Comparison of ENCODE assay signal across 21 mouse cellular contexts in the genomic region with DNA sequence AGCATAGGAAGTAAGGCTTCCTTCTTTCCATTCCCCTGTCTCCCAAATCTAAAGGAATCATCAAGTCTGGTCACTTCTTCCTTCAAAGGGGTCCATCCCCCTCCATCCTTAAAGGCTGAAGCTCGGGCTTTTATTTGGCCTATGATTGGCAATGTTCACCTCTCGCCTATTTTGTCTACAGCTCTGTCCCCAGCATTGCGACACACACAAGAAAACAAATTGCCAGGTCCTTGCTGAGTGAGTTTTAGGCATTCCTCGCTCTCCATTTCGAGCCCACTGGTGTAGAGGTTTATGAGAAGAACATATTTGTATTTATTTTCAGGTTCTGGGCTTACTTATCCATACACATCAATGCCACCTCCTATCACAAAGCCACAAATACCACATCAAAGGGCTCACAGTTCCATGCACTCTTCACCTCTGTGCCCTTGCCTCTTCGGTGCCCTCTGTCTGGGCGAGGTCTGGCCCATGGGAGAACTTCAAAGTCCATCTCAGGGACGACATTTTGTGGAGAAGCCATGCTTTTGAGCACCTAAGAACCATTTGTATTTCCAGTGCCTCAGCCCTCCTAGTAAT. TPM values are rescaled to one million over a fixed set of nuclear protein-coding genes. Genes with fewer than 3 reads are reported as not detected.
DNase-seq lines count a peak whose midpoint lies in the region; ATAC-seq and TF ChIP-seq lines count a peak whose summit lies in the region.
"Had no signal": no experiment of that assay in that cellular context is flagged by ENCODE, and none has a peak within 500 bp of the region (broad histone marks: within the 10 kb centered on the region; RNA-seq: fewer than 3 reads in every experiment).

No protein-coding gene starts in this region.

- peaks cover 74% of the 10 kb centered on the region for H3K4me1 ChIP-seq in megakaryocyte, embryonic 14.5 days
- peaks cover 15% of the 10 kb centered on the region; the same call in 1 of the 2 replicates for H3K4me1 ChIP-seq in small intestine, adult 2 months (ENCODE audit: control insufficient read depth, insufficient read depth, insufficient read length, low read length)

- WGBS in small intestine, adult 2 months, result 74% methylated on average over 8 of the region's 8 CpGs

- TF ChIP-seq POLR2A in small intestine, adult 2 months (IDR thresholded peaks at IDR 0.05; ENCODE audit: low read depth, low read length), result no peak

- H3K27ac ChIP-seq in small intestine, adult 2 months (ENCODE audit: insufficient read depth, low read depth, low read length), result no peak overlapping the region
- H3K27ac ChIP-seq: embryonic facial prominence, embryonic 15.5 days; heart, adult 2 months; limb, embryonic 15.5 days; midbrain, embryonic 15.5 days had no signal

- DNase-seq in heart, adult 11 months, result peak; percentile 82
- DNase-seq in heart, postnatal 14 days, result no peak
- DNase-seq in frontal cortex, adult 2 months (ENCODE audit: extremely low spot score in 1 of 2, low spot score in 1 of 2), result no peak
- DNase-seq: adrenal gland, adult 8-10 months; cerebellum, adult 18-20 months; cerebellum, postnatal 25 days; gastrocnemius, postnatal 10 days; heart, adult 2 months; heart, postnatal 4 days; kidney, adult 8-10 months; kidney, postnatal 25 days; retina, postnatal 1 day; thymus, postnatal 25 days had no signal

- intact Hi-C loops in heart, postnatal 14 days (cut with DNase I), result no loop called here

- no peaks in the 10 kb centered on the region for H3K9me3 ChIP-seq in megakaryocyte, embryonic 14.5 days
- H3K9me3 ChIP-seq: embryonic facial prominence, embryonic 15.5 days; limb, embryonic 15.5 days; midbrain, embryonic 15.5 days had no signal

- H3K36me3 ChIP-seq in megakaryocyte, embryonic 14.5 days (replicated peaks; ENCODE audit: low read length), result peaks cover 52% of the 10 kb centered on the region
- peaks cover 16% of the 10 kb centered on the region for H3K36me3 ChIP-seq in small intestine, adult 2 months (ENCODE audit: control insufficient read depth, insufficient read depth, low read length)
- H3K36me3 ChIP-seq: embryonic facial prominence, embryonic 15.5 days; limb, embryonic 15.5 days; midbrain, embryonic 15.5 days had no signal

- H3K4me3 ChIP-seq in megakaryocyte, embryonic 14.5 days (replicated peaks), result peak overlapping the region; percentile 74
- peak overlapping the region; percentile 17; the same call in 1 of the 2 replicates for H3K4me3 ChIP-seq in small intestine, adult 2 months (ENCODE audit: low read depth, low read length)
- H3K4me3 ChIP-seq: embryonic facial prominence, embryonic 15.5 days; heart, adult 2 months; limb, embryonic 15.5 days; midbrain, embryonic 15.5 days had no signal

- no peaks in the 10 kb centered on the region for H3K27me3 ChIP-seq in megakaryocyte, embryonic 14.5 days (replicated peaks)
- no peaks in the 10 kb centered on the region for H3K27me3 ChIP-seq in small intestine, adult 2 months (ENCODE audit: control insufficient read depth, insufficient read depth, low read length)
- H3K27me3 ChIP-seq: embryonic facial prominence, embryonic 15.5 days; midbrain, embryonic 15.5 days had no signal

- ATAC-seq in megakaryocyte, adult 5-6 weeks (ENCODE audit: poor library complexity, severe bottlenecking), result no peak
- peak; percentile 40 for ATAC-seq in activated CD4-positive, CD25-positive, alpha-beta regulatory T cell, adult 4 months
- ATAC-seq: hindbrain, embryonic 16.5 days; midbrain, embryonic 15.5 days had no signal

- TF ChIP-seq CTCF in small intestine, adult 2 months (IDR thresholded peaks at IDR 0.05; ENCODE audit: extremely low read depth, insufficient read length, insufficient replicate concordance, low read depth, low read length), result no peak

RNA-seq across cellular contexts. Expression of gene Optn, which starts 2.6 kb away (rescaled TPM):
- 10 to 100 TPM; 41.8 to 44.0 TPM for total RNA-seq in heart, postnatal 14 days (2021)
- 5.1 and 24.7 TPM in 2 replicates for polyA plus RNA-seq in megakaryocyte, embryonic 14.5 days (2012; ENCODE audit: insufficient read depth, low replicate concordance)
- total RNA-seq in megakaryocyte, adult 5-6 weeks (2015), result 4.1 and 7.0 TPM in 2 replicates
- 9.1 and 14.3 TPM in 2 replicates for total RNA-seq in megakaryocyte, adult 5-6 weeks (2017)
- polyA plus RNA-seq in activated CD4-positive, CD25-positive, alpha-beta regulatory T cell, adult 4 months (2017; shearing (Covaris generic)), result 1 to 10 TPM in 1 of 2 experiments, under 1 TPM in 1; 0.98 to 1.5 TPM
- polyA plus RNA-seq in small intestine, adult 2 months (2012; rRNA removed), result 21.3 and 51.5 TPM in 2 replicates
- polyA plus RNA-seq in frontal cortex, adult 2 months (2012; rRNA removed), result 11.7 and 13.5 TPM in 2 replicates

RNA-seq across cellular contexts. Expression of gene Mcm10, which starts 48.6 kb away (rescaled TPM):
- 1 to 10 TPM in 1 of 2 experiments, under 1 TPM in 1; 0.88 to 1.8 TPM for total RNA-seq in heart, postnatal 14 days (2021)
- 3.9 and 6.6 TPM in 2 replicates for polyA plus RNA-seq in megakaryocyte, embryonic 14.5 days (2012; ENCODE audit: insufficient read depth, low replicate concordance)
- total RNA-seq in megakaryocyte, adult 5-6 weeks (2015), result 41.3 and 46.0 TPM in 2 replicates
- 63.7 and 64.7 TPM in 2 replicates for total RNA-seq in megakaryocyte, adult 5-6 weeks (2017)
- polyA plus RNA-seq in activated CD4-positive, CD25-positive, alpha-beta regulatory T cell, adult 4 months (2017; shearing (Covaris generic)), result 10 to 100 TPM in 1 of 2 experiments, 1 to 10 TPM in 1; 7.7 to 12.3 TPM
- polyA plus RNA-seq in small intestine, adult 2 months (2012; rRNA removed), result 3.3 and 9.1 TPM in 2 replicates
- 2.1 and 2.2 TPM in 2 replicates for polyA plus RNA-seq in frontal cortex, adult 2 months (2012; rRNA removed)
